Mouse (Mus musculus) small intestine, adult 10 weeks (tissue): ENCODE data around the gene Fam198b. TPM values are rescaled to one million over a fixed set of nuclear protein-coding genes. Genes with fewer than 3 reads are reported as not detected.

Source experiments
- polyA plus RNA-seq: library from polyadenylated mRNA; stranded (reverse); fragments of 350-450 nt; fragmentation: Illumina TruSeq; extraction: RNeasy Lipid Tissue Mini Kit (QIAGEN cat#74804); gene quantifications from one replicate; pipeline ENCODE4 v1.2.3, GENCODE M21; 2014; ENCODE audit warnings: low replicate concordance

Gene Fam198b
- polyA plus RNA-seq = 9.0 TPM

DNA sequence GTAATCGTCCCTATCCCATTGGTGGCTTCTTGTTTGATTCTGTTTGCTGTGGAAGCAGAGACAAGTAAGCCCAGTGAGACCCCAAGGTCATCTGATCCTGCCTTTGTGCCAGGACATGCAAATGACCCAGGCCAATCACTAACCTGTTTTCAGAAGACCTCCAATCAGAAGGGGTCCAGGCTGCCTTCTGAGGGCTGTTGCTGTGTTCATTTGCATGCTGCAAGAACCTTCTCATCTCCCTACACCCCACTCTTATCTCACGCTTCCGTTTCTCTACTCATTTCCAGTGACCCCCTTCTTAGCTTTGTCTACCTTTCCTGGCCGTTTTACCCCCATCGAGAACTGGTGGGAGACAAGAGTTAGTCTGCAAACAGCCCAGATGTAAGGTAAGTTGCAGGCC lies at the start of gene Fam198b:
Gene Fam198b, plus strand, starts transcription at position 229 of the 400 bp plus-strand sequence.

DNA sequence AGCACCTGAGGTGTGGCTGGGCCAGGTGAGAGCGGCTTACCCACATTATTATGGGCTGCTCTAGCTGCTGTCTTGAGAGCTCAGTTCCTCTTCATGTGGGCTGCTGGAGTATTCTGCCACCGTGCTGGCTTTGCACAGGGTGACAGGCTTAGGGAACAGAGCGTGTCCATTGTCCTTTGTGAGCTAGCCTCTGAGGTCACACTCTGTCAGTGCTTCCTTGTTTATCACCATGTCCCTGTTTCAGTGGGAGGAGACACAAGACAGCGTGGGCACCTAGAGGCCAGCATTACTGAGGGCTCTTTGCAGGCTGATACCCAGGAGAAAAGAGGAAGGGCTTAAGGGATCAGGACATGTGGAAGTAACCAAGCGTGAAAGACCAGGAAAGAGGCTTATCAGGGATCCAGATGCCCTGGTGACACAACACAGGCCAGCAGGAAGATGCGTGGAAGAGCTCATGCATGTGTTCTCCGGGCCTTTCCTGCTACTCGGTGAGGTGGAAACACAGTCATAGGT lies 31.6 kb upstream of the Fam198b start, which contains the start of gene Tmem144:
Gene Tmem144, minus strand, starts transcription at position 120 of the 513 bp plus-strand sequence.

Other genes starting within 250 kb of the Fam198b start
- gene Rxfp1, start 146.7 kb upstream of the Fam198b start, polyA plus RNA-seq = 0.11 TPM
- 32.0 TPM for gene Tmem144, start 31.8 kb upstream of the Fam198b start, polyA plus RNA-seq